11 mouse cellular contexts compared by ENCODE assay signal in the genomic region with DNA sequence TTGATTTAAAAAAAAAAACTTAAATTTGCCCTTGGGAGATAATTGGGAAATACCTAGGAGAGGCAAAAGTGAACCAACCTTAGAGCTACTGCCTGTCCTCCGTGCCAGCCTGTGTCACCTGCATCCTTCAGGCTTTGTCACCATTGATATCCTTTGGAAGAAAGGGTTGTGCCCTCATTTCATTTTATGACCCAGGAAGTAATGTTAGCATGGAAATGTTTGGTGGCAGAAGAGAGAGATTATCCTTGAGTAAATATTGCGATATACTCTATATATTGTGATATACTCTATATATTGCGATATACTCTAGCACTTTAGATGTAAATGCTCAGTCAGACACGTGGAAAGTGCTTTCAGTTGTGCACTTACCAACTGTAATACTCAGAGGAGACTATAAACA. TPM values are rescaled to one million over a fixed set of nuclear protein-coding genes. Genes with fewer than 3 reads are reported as not detected.
A peak's percentile ranks its signal among the peaks of the same experiment; 100 is the strongest.
DNase-seq lines count a peak whose midpoint lies in the region; ATAC-seq and TF ChIP-seq lines count a peak whose summit lies in the region.
"Had no signal": no experiment of that assay in that cellular context is flagged by ENCODE, and none has a peak within 500 bp of the region (broad histone marks: within the 10 kb centered on the region; RNA-seq: fewer than 3 reads in every experiment).

No protein-coding gene starts in this region.

- WGBS in limb, embryonic 12.5 days, result 88% methylated on average over 4 of the region's 4 CpGs
- 90% methylated on average over 4 of the region's 4 CpGs for WGBS in limb, embryonic 10.5 days
- WGBS in forebrain, embryonic 14.5 days, result 83% methylated on average over 4 of the region's 4 CpGs
- 34% methylated on average over 4 of the region's 4 CpGs for WGBS in intestine, postnatal 0 days
- WGBS in neural tube, embryonic 15.5 days, result 46% methylated on average over 4 of the region's 4 CpGs

- no peak for ATAC-seq in limb, embryonic 12.5 days (ENCODE audit: insufficient number of reproducible peaks, insufficient read depth, low FRiP score, low TSS enrichment, low read depth)
- ATAC-seq in forebrain, embryonic 14.5 days, result no peak
- peak; percentile 74 for ATAC-seq in intestine, postnatal 0 days
- no peak for ATAC-seq in neural tube, embryonic 15.5 days (ENCODE audit: low FRiP score)

- peaks cover 2% of the 10 kb centered on the region; the same call in 1 of the 2 replicates for H3K9me3 ChIP-seq in limb, embryonic 12.5 days
- H3K9me3 ChIP-seq in limb, embryonic 10.5 days (replicated peaks), result no peaks in the 10 kb centered on the region
- no peaks in the 10 kb centered on the region for H3K9me3 ChIP-seq in forebrain, embryonic 14.5 days (replicated peaks; ENCODE audit: control insufficient read depth, low read length)
- H3K9me3 ChIP-seq in intestine, postnatal 0 days (ENCODE audit: control insufficient read depth), result no peaks in the 10 kb centered on the region
- no peaks in the 10 kb centered on the region for H3K9me3 ChIP-seq in neural tube, embryonic 15.5 days (replicated peaks)
- H3K9me3 ChIP-seq: heart, embryonic 10.5 days had no signal

- no peaks in the 10 kb centered on the region for H3K27me3 ChIP-seq in limb, embryonic 12.5 days
- no peaks in the 10 kb centered on the region for H3K27me3 ChIP-seq in limb, embryonic 10.5 days (ENCODE audit: low read depth, poor library complexity, severe bottlenecking)
- no peaks in the 10 kb centered on the region for H3K27me3 ChIP-seq in forebrain, embryonic 14.5 days (replicated peaks; ENCODE audit: control insufficient read depth, insufficient read depth, low read length)
- H3K27me3 ChIP-seq in intestine, postnatal 0 days (replicated peaks; ENCODE audit: control insufficient read depth, insufficient read depth, low read length), result no peaks in the 10 kb centered on the region
- no peaks in the 10 kb centered on the region for H3K27me3 ChIP-seq in neural tube, embryonic 15.5 days (replicated peaks)

- peaks cover 46% of the 10 kb centered on the region for H3K4me1 ChIP-seq in limb, embryonic 12.5 days (replicated peaks)
- peaks cover 47% of the 10 kb centered on the region for H3K4me1 ChIP-seq in limb, embryonic 10.5 days
- peaks cover 55% of the 10 kb centered on the region for H3K4me1 ChIP-seq in forebrain, embryonic 14.5 days (ENCODE audit: control insufficient read depth, insufficient read depth, low read length)
- 0 out of 2 replicates have a peak, but pooled peaks cover 5% of the 10 kb centered on the region for H3K4me1 ChIP-seq in intestine, postnatal 0 days (replicated peaks; ENCODE audit: control insufficient read depth, insufficient read depth, low read length)
- H3K4me1 ChIP-seq in neural tube, embryonic 15.5 days, result peaks cover 87% of the 10 kb centered on the region

- peaks cover 71% of the 10 kb centered on the region for H3K36me3 ChIP-seq in limb, embryonic 12.5 days
- H3K36me3 ChIP-seq in limb, embryonic 10.5 days, result peaks cover 86% of the 10 kb centered on the region
- H3K36me3 ChIP-seq in forebrain, embryonic 14.5 days (ENCODE audit: control insufficient read depth, insufficient read depth, low read length), result peaks cover 74% of the 10 kb centered on the region
- H3K36me3 ChIP-seq in intestine, postnatal 0 days (ENCODE audit: control insufficient read depth, insufficient read depth), result peaks cover 22% of the 10 kb centered on the region
- H3K36me3 ChIP-seq in neural tube, embryonic 15.5 days, result peaks cover 36% of the 10 kb centered on the region

- no peak overlapping the region for H3K4me3 ChIP-seq in limb, embryonic 12.5 days (replicated peaks)
- H3K4me3 ChIP-seq in limb, embryonic 10.5 days, result no peak overlapping the region; the same call in 1 of the 2 replicates
- H3K4me3 ChIP-seq in forebrain, embryonic 14.5 days (ENCODE audit: low read depth, low read length), result peak overlapping the region; percentile 32
- no peak overlapping the region for H3K4me3 ChIP-seq in intestine, postnatal 0 days (ENCODE audit: low read depth, low read length)
- H3K4me3 ChIP-seq in neural tube, embryonic 15.5 days (replicated peaks), result peak overlapping the region; percentile 36
- H3K4me3 ChIP-seq: heart, embryonic 10.5 days had no signal

- peak overlapping the region; percentile 51 for H3K4me2 ChIP-seq in limb, embryonic 12.5 days
- peak overlapping the region; percentile 72 for H3K4me2 ChIP-seq in forebrain, embryonic 14.5 days (ENCODE audit: low read length)
- peak overlapping the region; percentile 24; the same call in 1 of the 2 replicates for H3K4me2 ChIP-seq in intestine, postnatal 0 days (replicated peaks; ENCODE audit: low read depth)
- peak overlapping the region; percentile 67 for H3K4me2 ChIP-seq in neural tube, embryonic 15.5 days

- no peak overlapping the region for H3K9ac ChIP-seq in limb, embryonic 12.5 days (replicated peaks)
- no peak overlapping the region; the same call in 1 of the 2 replicates for H3K9ac ChIP-seq in forebrain, embryonic 14.5 days (ENCODE audit: low read length)
- no peak overlapping the region for H3K9ac ChIP-seq in intestine, postnatal 0 days (ENCODE audit: low read depth, low read length)
- no peak overlapping the region for H3K9ac ChIP-seq in neural tube, embryonic 15.5 days (replicated peaks)

- no peak for DNase-seq in limb, embryonic 10.5 days (ENCODE audit: low spot score)
- DNase-seq in forebrain, embryonic 14.5 days (ENCODE audit: low spot score), result no peak
- no peak for DNase-seq in adipocyte (ENCODE audit: low spot score)
- no peak for DNase-seq in adrenal gland, adult 8-10 months
- no peak for DNase-seq in lung, postnatal 10 days
- DNase-seq: kidney, adult 8-10 months; thymus, adult 18-20 months had no signal

- TF ChIP-seq CTCF in intestine, postnatal 0 days (IDR thresholded peaks at IDR 0.05; ENCODE audit: low read depth), result no peak

- no peak overlapping the region for H3K27ac ChIP-seq in limb, embryonic 12.5 days
- H3K27ac ChIP-seq in limb, embryonic 10.5 days, result no peak overlapping the region
- H3K27ac ChIP-seq in forebrain, embryonic 14.5 days (ENCODE audit: low read depth, low read length), result no peak overlapping the region
- H3K27ac ChIP-seq in intestine, postnatal 0 days (ENCODE audit: low read depth, low read length), result peak overlapping the region; percentile 30; the same call in 1 of the 2 replicates
- H3K27ac ChIP-seq in neural tube, embryonic 15.5 days (replicated peaks), result no peak overlapping the region
- H3K27ac ChIP-seq: heart, embryonic 10.5 days had no signal

RNA-seq across cellular contexts. Expression of a gene that starts 6.4 kb away (rescaled TPM):
- 492 and 610 TPM in 2 replicates for polyA plus RNA-seq in limb, embryonic 12.5 days (2016; fragmentation: Nextera tagmentation; extraction: Ambion mirVana)
- polyA plus RNA-seq in limb, embryonic 10.5 days (2016; fragmentation: Nextera tagmentation; extraction: Ambion mirVana), result 316 and 343 TPM in 2 replicates
- 854 and 922 TPM in 2 replicates for polyA plus RNA-seq in forebrain, embryonic 14.5 days (2014; fragmentation: Nextera tagmentation; extraction: Ambion mirVana)
- 265 and 272 TPM in 2 replicates for polyA plus RNA-seq in intestine, postnatal 0 days (2015; fragmentation: Nextera tagmentation; extraction: Ambion mirVana)
- 773 and 880 TPM in 2 replicates for polyA plus RNA-seq in neural tube, embryonic 15.5 days (2015; fragmentation: Nextera tagmentation; extraction: Ambion mirVana)
- 1,000 to 10,000 TPM; 1,539 to 2,602 (median 2,356) TPM for total RNA-seq in adrenal gland, adult 8-10 months (2022)

Comparison
In these comparisons a context has a peak if more than half of its experiments do, and no peak if none do; other contexts are left out.
1. H3K4me3 ChIP-seq: peak in forebrain, embryonic 14.5 days (single experiment) and neural tube, embryonic 15.5 days (single experiment); none in limb, embryonic 12.5 days (single experiment), limb, embryonic 10.5 days (single experiment) and intestine, postnatal 0 days (single experiment).
2. Peak in every context shown above with its lines, with median percentiles within 50 percentile points of each other: H3K4me2 ChIP-seq.